Mouse (Mus musculus): Measurements from ENCODE around the gene Ireb2. TPM values are rescaled to one million over a fixed set of nuclear protein-coding genes. Genes with fewer than 3 reads are reported as not detected.
"Not testable (repeated sequence)": the region's sequence is repeated elsewhere in the genome, so short reads cannot be mapped to it uniquely, and the experiment has no call there.

Gene Ireb2
- total RNA-seq (2022) = 10 to 100 TPM; 45.5 to 53.2 (median 51.0) TPM

GRCm38 (mm10) chr9:54863363-54864281 lies at the start of gene Ireb2:
Gene Ireb2 (plus strand): TSS chr9:54863789.
- peak; percentile 96 to 99 for DNase-seq (ENCODE audit: low spot score in 2 of 2)

GRCm38 (mm10) chr9:54816508-54817201 lies 46.9 kb upstream of the Ireb2 start:
- no peak for DNase-seq (ENCODE audit: low spot score in 2 of 2)

GRCm38 (mm10) chr9:54821442-54822100 lies 42.0 kb upstream of the Ireb2 start:
- peak in 1 of 2 experiments; percentile 26 for DNase-seq (ENCODE audit: low spot score in 2 of 2)

- no peak for DNase-seq (ENCODE audit: low spot score in 2 of 2)
Observed at GRCm38 (mm10) chr9:54829760-54830159, 33.8 kb upstream of the Ireb2 start.

GRCm38 (mm10) chr9:54830624-54831023 lies 33.0 kb upstream of the Ireb2 start:
- peak in 1 of 2 experiments; percentile 26 for DNase-seq (ENCODE audit: low spot score in 2 of 2)

- DNase-seq (ENCODE audit: low spot score in 2 of 2) = no peak
Observed at GRCm38 (mm10) chr9:54833831-54834230, 29.8 kb upstream of the Ireb2 start.

GRCm38 (mm10) chr9:54835951-54836717 lies 27.5 kb upstream of the Ireb2 start:
- DNase-seq (ENCODE audit: low spot score in 2 of 2) = not testable (repeated sequence)

GRCm38 (mm10) chr9:54837835-54838234 lies 25.8 kb upstream of the Ireb2 start:
- DNase-seq (ENCODE audit: low spot score in 2 of 2) = no peak

GRCm38 (mm10) chr9:54840145-54840544 lies 23.4 kb upstream of the Ireb2 start:
- no peak for DNase-seq (ENCODE audit: low spot score in 2 of 2)

GRCm38 (mm10) chr9:54842311-54842710 lies 21.3 kb upstream of the Ireb2 start:
- no peak for DNase-seq (ENCODE audit: low spot score in 2 of 2)

GRCm38 (mm10) chr9:54843887-54844286 lies 19.7 kb upstream of the Ireb2 start:
- no peak for DNase-seq (ENCODE audit: low spot score in 2 of 2)

GRCm38 (mm10) chr9:54844556-54845176 lies 18.9 kb upstream of the Ireb2 start:
- no peak for DNase-seq (ENCODE audit: low spot score in 2 of 2)

- no peak for DNase-seq (ENCODE audit: low spot score in 2 of 2)
Observed at GRCm38 (mm10) chr9:54848203-54848602, 15.4 kb upstream of the Ireb2 start.

- not testable (repeated sequence) for DNase-seq (ENCODE audit: low spot score in 2 of 2)
Observed at GRCm38 (mm10) chr9:54853036-54853435, 10.6 kb upstream of the Ireb2 start.

- DNase-seq (ENCODE audit: low spot score in 2 of 2) = no peak
Observed at GRCm38 (mm10) chr9:54853619-54854018, 10.0 kb upstream of the Ireb2 start.

GRCm38 (mm10) chr9:54855638-54856037 lies 8.0 kb upstream of the Ireb2 start:
- no peak for DNase-seq (ENCODE audit: low spot score in 2 of 2)

- DNase-seq (ENCODE audit: low spot score in 2 of 2) = no peak
Observed at GRCm38 (mm10) chr9:54856121-54856520, 7.5 kb upstream of the Ireb2 start.

- no peak for DNase-seq (ENCODE audit: low spot score in 2 of 2)
Observed at GRCm38 (mm10) chr9:54857474-54857873, 6.1 kb upstream of the Ireb2 start.

- no peak for DNase-seq (ENCODE audit: low spot score in 2 of 2)
Observed at GRCm38 (mm10) chr9:54860526-54860925, 3.1 kb upstream of the Ireb2 start.

- DNase-seq (ENCODE audit: low spot score in 2 of 2) = no peak
Observed at GRCm38 (mm10) chr9:54878759-54879158, 15.2 kb downstream of the Ireb2 start.

GRCm38 (mm10) chr9:54892111-54892510 lies 28.5 kb downstream of the Ireb2 start:
- no peak for DNase-seq (ENCODE audit: low spot score in 2 of 2)
